Mouse (Mus musculus): ENCODE measurements around the gene Mrps11. TPM values are rescaled to one million over a fixed set of nuclear protein-coding genes. Genes with fewer than 3 reads are reported as not detected.
A peak's percentile ranks its signal among the peaks of the same experiment; 100 is the strongest.

Mrps11 gene
- polyA plus RNA-seq, 1 experiment from 2014 or later, result 73.1 TPM

- H3K4me1 ChIP-seq (ENCODE audit: control insufficient read depth, insufficient read depth, low read depth, low read length), result peaks cover 9% of the 10 kb centered on the region; the same call in 1 of the 2 replicates
- WGBS, result 66% methylated on average over 6 of the region's 6 CpGs
- peak overlapping the region; percentile 34; the same call in 1 of the 2 replicates for H3K27ac ChIP-seq (ENCODE audit: low read depth, low read length)
- no peaks in the 10 kb centered on the region for H3K9me3 ChIP-seq (ENCODE audit: control insufficient read depth, low read length)
- H3K27me3 ChIP-seq (replicated peaks; ENCODE audit: control insufficient read depth, insufficient read depth, low read length), result no peaks in the 10 kb centered on the region
- no peak overlapping the region for H3K9ac ChIP-seq (ENCODE audit: low read depth, low read length)
- H3K4me2 ChIP-seq (ENCODE audit: low read length), result no peak overlapping the region
- peak; percentile 34; the same call in 1 of the 2 replicates for ATAC-seq
- H3K36me3 ChIP-seq (ENCODE audit: control insufficient read depth, insufficient read depth, low read length), result no peaks in the 10 kb centered on the region
- no peak overlapping the region for H3K4me3 ChIP-seq (ENCODE audit: low read length)
Observed at GRCm38 (mm10) chr7:78813791-78814190, 30.9 kb downstream of the Mrps11 start.

DNA sequence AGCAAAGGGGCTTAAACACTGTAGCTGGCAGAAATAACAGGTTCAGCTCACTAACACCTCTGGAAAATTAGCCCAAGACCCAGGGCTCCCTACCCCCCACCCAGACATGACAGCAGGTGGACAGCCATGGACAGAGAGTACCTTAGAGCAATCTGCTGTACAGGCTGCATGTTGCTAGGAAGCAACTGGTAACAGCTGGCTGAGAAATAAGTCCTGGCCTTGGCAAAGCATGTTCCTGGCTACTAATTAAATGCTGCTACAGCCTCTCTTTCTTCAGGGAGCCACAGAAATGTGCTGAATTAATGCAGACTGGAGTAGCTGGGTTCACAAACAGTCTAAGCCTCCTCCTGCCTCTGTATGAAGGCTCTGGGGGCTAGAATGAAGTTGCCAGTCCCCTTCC is 31.8 kb downstream of the Mrps11 start:
- Histone ChIP-seq H3K36me3 (ENCODE audit: control insufficient read depth, insufficient read depth, low read length) (no peaks in the 10 kb centered on the region), H3K27ac (ENCODE audit: low read depth, low read length) (peak overlapping the region; percentile 54; the same call in 1 of the 2 replicates), H3K4me1 (ENCODE audit: control insufficient read depth, insufficient read depth, low read depth, low read length) (peaks cover 9% of the 10 kb centered on the region; the same call in 1 of the 2 replicates), H3K9me3 (ENCODE audit: control insufficient read depth, low read length) (no peaks in the 10 kb centered on the region), H3K4me3 (ENCODE audit: low read length) (no peak overlapping the region), H3K4me2 (ENCODE audit: low read length) (no peak overlapping the region), H3K9ac (ENCODE audit: low read depth, low read length) (no peak overlapping the region), H3K27me3 (replicated peaks; ENCODE audit: control insufficient read depth, insufficient read depth, low read length) (no peaks in the 10 kb centered on the region)
- peak; percentile 76 for ATAC-seq

- ATAC-seq, result no peak
- H3K27me3 ChIP-seq (replicated peaks; ENCODE audit: control insufficient read depth, insufficient read depth, low read length), result no peaks in the 10 kb centered on the region
- H3K4me3 ChIP-seq (ENCODE audit: low read length), result no peak overlapping the region
- no peak overlapping the region for H3K9ac ChIP-seq (ENCODE audit: low read depth, low read length)
- 91% methylated on average over 12 of the region's 12 CpGs for WGBS
- H3K9me3 ChIP-seq (ENCODE audit: control insufficient read depth, low read length), result no peaks in the 10 kb centered on the region
- H3K36me3 ChIP-seq (ENCODE audit: control insufficient read depth, insufficient read depth, low read length), result no peaks in the 10 kb centered on the region
- H3K4me2 ChIP-seq (ENCODE audit: low read length), result no peak overlapping the region
- H3K4me1 ChIP-seq (ENCODE audit: control insufficient read depth, insufficient read depth, low read depth, low read length), result peaks cover 9% of the 10 kb centered on the region; the same call in 1 of the 2 replicates
- H3K27ac ChIP-seq (ENCODE audit: low read depth, low read length), result no peak overlapping the region
Observed at GRCm38 (mm10) chr7:78818336-78818735, 35.4 kb downstream of the Mrps11 start.

DNA sequence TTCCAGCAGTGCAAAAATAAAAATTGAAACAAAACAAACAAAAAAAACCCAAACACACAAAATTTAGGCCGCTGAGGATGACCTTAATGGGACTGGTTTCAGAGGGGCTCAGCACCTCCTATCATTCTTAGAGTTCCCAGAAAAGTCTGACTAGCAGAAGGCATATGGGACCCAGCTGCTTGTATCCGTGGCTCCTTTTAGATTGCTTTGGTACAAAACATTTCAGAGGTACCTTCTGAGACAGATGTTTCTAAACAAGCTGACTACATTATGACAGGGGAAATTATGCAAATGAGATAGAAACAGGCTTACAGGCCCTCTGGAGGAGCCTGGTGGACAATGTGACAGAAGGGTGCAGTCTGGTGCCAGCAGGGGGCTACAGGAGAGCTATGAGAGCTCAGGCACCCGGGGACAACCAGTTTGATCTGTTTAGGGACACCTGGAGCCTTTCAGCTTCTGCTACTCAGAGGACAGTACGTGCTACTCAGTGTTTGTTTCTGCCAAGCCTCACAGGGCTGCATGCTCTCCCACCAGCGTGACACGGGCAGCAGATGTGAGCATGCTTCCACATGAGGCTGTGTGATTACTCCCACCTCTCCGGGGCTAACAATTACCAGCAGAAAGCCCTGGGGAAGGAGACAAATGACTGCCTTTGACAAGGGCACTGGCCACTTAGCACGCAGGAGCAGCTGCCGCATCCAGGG is 43.9 kb downstream of the Mrps11 start:
- Histone ChIP-seq H3K4me2 (ENCODE audit: low read length) (no peak overlapping the region), H3K4me1 (ENCODE audit: control insufficient read depth, insufficient read depth, low read depth, low read length) (peaks cover 10% of the 10 kb centered on the region), H3K27me3 (replicated peaks; ENCODE audit: control insufficient read depth, insufficient read depth, low read length) (no peaks in the 10 kb centered on the region), H3K9ac (ENCODE audit: low read depth, low read length) (no peak overlapping the region), H3K27ac (ENCODE audit: low read depth, low read length) (peak overlapping the region; percentile 48), H3K9me3 (ENCODE audit: control insufficient read depth, low read length) (no peaks in the 10 kb centered on the region), H3K36me3 (ENCODE audit: control insufficient read depth, insufficient read depth, low read length) (no peaks in the 10 kb centered on the region), H3K4me3 (ENCODE audit: low read length) (no peak overlapping the region)
- peak; percentile 74 for ATAC-seq
- 34% methylated on average over 9 of the region's 9 CpGs for WGBS

DNA sequence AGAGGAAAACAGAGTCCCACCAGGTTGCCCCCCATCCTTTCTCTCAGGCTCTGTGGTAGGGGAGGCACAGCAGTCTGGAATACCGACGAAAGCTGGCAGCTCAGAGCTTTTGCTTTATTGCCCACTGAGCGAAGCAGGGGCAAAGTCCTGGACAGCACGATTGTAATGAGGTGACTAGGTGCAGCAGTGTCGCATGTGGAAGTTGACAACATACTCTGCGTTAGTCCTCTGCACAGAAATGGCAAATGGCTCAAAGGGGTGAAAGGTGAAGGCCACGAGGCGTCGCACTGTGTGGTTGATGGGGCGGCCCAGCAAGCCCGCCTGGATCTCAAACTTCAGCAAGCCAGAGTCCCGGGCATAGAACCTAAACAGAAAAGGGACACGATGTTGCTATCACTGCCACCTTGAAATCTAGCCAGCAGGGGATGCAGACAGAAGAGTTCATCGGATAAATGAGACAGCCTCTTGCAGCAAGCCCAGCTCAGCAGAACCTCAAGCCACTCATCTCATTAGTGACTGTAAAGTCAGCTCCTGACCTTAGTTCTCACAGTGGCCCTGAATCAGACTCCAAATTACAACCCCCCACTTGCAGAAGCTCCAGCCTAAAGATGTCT is 44.9 kb downstream of the Mrps11 start:
- Histone ChIP-seq H3K9me3 (ENCODE audit: control insufficient read depth, low read length) (no peaks in the 10 kb centered on the region), H3K4me1 (ENCODE audit: control insufficient read depth, insufficient read depth, low read depth, low read length) (peaks cover 10% of the 10 kb centered on the region), H3K27me3 (replicated peaks; ENCODE audit: control insufficient read depth, insufficient read depth, low read length) (no peaks in the 10 kb centered on the region), H3K9ac (ENCODE audit: low read depth, low read length) (no peak overlapping the region), H3K4me2 (ENCODE audit: low read length) (no peak overlapping the region), H3K36me3 (ENCODE audit: control insufficient read depth, insufficient read depth, low read length) (no peaks in the 10 kb centered on the region), H3K27ac (ENCODE audit: low read depth, low read length) (no peak overlapping the region; the same call in 1 of the 2 replicates), H3K4me3 (ENCODE audit: low read length) (no peak overlapping the region)
- no peak for ATAC-seq
- 77% methylated on average over 14 of the region's 14 CpGs for WGBS

DNA sequence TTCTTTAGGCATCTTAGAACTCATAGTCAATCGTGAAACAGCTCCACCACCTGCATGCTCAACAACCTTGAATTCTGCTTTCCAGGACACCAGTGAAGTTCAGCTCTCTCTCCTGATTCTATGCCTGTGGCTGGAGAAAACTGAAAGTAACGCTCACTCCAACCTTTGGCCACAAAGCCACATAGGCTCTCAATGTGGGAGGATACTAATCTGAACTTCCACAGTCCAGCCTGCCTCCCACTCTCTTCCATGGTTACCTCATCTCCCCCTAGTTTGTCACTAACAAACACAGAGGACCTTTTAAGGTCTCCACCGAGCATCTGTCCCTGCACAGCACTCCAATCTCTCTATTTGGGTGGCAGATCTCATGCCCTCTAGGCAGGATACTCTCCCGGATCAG is 52.7 kb downstream of the Mrps11 start:
- H3K9ac ChIP-seq (ENCODE audit: low read depth, low read length), result no peak overlapping the region
- H3K27ac ChIP-seq (ENCODE audit: low read depth, low read length), result no peak overlapping the region
- H3K4me2 ChIP-seq (ENCODE audit: low read length), result no peak overlapping the region
- no peaks in the 10 kb centered on the region for H3K4me1 ChIP-seq (ENCODE audit: control insufficient read depth, insufficient read depth, low read depth, low read length)
- 86% methylated on average over 4 of the region's 4 CpGs for WGBS
- ATAC-seq, result no peak
- H3K9me3 ChIP-seq (ENCODE audit: control insufficient read depth, low read length), result no peaks in the 10 kb centered on the region
- no peak overlapping the region for H3K4me3 ChIP-seq (ENCODE audit: low read length)
- peaks cover 14% of the 10 kb centered on the region for H3K36me3 ChIP-seq (ENCODE audit: control insufficient read depth, insufficient read depth, low read length)
- H3K27me3 ChIP-seq (replicated peaks; ENCODE audit: control insufficient read depth, insufficient read depth, low read length), result no peaks in the 10 kb centered on the region

GRCm38 (mm10) chr7:78837250-78837649 is 54.3 kb downstream of the Mrps11 start:
- Histone ChIP-seq H3K9me3 (ENCODE audit: control insufficient read depth, low read length) (no peaks in the 10 kb centered on the region), H3K9ac (ENCODE audit: low read depth, low read length) (no peak overlapping the region), H3K27ac (ENCODE audit: low read depth, low read length) (no peak overlapping the region), H3K4me1 (ENCODE audit: control insufficient read depth, insufficient read depth, low read depth, low read length) (no peaks in the 10 kb centered on the region), H3K27me3 (replicated peaks; ENCODE audit: control insufficient read depth, insufficient read depth, low read length) (no peaks in the 10 kb centered on the region), H3K4me2 (ENCODE audit: low read length) (no peak overlapping the region), H3K36me3 (ENCODE audit: control insufficient read depth, insufficient read depth, low read length) (peaks cover 14% of the 10 kb centered on the region), H3K4me3 (ENCODE audit: low read length) (no peak overlapping the region)
- no peak for ATAC-seq
- 52% methylated on average over 4 of the region's 4 CpGs for WGBS

DNA sequence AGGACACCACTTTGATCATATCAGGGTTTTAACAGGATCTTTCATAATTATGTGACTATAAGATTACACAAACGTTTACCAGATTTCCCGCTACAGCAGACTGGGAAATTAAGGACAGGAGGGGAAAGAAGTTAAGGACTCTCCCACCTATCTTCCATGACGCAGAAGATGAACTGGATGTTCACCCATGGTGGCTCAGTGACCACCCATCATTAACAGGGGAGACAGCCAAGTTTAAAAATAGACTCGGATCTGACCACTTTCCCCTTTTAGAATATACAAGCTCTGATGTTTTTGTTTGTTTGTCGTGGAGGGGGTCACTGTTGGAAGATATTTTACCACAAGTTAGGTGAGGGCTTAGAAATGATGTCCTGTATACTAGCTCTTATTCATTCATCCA is 58.7 kb downstream of the Mrps11 start:
- 85% methylated on average over 5 of the region's 5 CpGs for WGBS
- peaks cover 8% of the 10 kb centered on the region for H3K4me1 ChIP-seq (ENCODE audit: control insufficient read depth, insufficient read depth, low read depth, low read length)
- H3K36me3 ChIP-seq (ENCODE audit: control insufficient read depth, insufficient read depth, low read length), result peaks cover 25% of the 10 kb centered on the region
- no peak for ATAC-seq
- H3K9me3 ChIP-seq (ENCODE audit: control insufficient read depth, low read length), result no peaks in the 10 kb centered on the region
- H3K9ac ChIP-seq (ENCODE audit: low read depth, low read length), result no peak overlapping the region
- H3K27me3 ChIP-seq (replicated peaks; ENCODE audit: control insufficient read depth, insufficient read depth, low read length), result no peaks in the 10 kb centered on the region
- no peak overlapping the region for H3K27ac ChIP-seq (ENCODE audit: low read depth, low read length)
- no peak overlapping the region for H3K4me3 ChIP-seq (ENCODE audit: low read length)
- H3K4me2 ChIP-seq (ENCODE audit: low read length), result no peak overlapping the region
